Mouse (Mus musculus): ENCODE data around the gene Cdh1.
"Not testable (repeated sequence)": the region's sequence is repeated elsewhere in the genome, so short reads cannot be mapped to it uniquely, and the experiment has no call there.

The Cdh1 gene

DNA sequence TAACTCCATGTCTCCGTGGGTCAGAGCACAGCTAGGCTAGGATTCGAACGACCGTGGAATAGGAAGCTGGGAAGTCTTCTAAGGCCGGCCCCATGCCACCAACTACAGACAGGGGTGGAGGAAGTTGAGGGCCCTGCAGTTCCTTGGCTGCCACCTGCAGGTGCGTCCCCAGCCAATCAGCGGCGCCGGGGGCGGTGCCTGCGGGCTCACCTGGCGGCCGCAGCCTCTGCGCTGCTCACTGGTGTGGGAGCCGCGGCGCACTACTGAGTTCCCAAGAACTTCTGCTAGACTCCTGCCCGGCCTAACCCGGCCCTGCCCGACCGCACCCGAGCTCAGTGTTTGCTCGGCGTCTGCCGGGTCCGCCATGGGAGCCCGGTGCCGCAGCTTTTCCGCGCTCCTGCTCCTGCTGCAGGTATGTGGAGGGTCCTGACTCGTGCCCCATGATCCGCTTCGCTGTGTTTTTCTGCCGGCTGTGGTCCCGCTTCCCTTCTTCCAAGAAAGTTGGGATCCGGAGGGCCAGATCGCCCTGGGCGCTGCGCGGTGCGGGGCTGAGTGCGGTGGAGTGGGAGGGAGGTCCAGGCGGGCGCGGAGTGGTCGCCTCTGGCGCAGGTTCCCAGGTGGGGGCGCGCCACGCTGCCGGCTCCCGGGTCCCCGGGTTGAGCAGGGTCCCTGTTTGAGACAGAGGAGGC is at the start of gene Cdh1:
Gene Cdh1 (plus strand): TSS at position 221 of the 689 bp plus-strand sequence.
- DNase-seq (ENCODE audit: extremely low spot score, low read depth, low spot score) = no peak

- no peak for DNase-seq (ENCODE audit: extremely low spot score, low read depth, low spot score)
These were observed 49.1 kb upstream of the Cdh1 start for GRCm38 (mm10) chr8:106554011-106554410.

DNA sequence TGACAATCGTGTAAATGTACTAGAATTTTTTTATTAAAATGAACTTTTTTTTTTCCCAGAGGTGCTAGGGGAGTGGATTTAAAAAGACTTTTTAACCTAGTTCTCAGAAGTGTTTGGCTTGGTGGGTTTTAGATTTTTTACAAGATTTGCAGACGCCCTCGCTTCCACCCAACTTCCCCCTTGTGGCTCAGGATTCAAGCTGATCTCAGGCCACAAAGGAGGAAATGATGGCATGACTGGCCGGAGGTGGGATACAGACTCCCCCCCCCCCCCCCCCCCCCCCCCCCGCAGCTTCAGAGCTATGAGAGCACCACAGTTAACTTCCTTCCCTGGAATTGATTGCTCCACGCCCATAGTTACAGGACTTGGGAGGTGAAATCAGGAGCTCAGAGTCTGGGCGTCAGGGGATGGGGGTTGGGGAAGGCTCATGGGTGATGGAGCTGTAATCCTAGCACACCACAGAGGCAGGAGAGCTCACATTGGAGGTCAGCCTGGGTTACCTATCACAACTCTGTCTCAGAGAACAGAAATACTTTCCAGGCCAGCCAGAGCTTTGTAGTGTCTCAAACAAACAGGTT is 47.0 kb upstream of the Cdh1 start:
- DNase-seq (ENCODE audit: extremely low spot score, low read depth, low spot score) = no peak

DNA sequence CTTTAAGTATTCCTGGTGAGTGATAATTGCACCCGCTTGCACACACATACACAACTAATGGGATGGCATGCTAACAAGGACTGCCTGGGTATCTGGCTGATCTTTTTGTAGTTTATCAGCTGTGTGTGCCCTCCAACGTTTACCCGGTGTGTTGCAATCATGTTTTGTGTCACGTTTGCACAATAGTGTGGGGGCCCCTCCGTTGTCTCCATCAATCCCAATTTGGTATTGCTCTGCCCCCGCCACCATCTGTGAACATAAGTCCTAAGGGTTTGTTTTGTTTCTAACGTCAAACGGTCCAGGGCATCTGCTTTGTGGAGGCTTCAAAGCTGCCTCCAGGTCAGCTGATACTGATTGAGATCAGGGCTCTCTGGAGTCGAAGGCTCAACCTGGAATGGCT is 43.3 kb upstream of the Cdh1 start:
- DNase-seq (ENCODE audit: extremely low spot score, low read depth, low spot score) = no peak

- no peak for DNase-seq (ENCODE audit: extremely low spot score, low read depth, low spot score)
These were observed 41.9 kb upstream of the Cdh1 start for GRCm38 (mm10) chr8:106561097-106561865.

DNA sequence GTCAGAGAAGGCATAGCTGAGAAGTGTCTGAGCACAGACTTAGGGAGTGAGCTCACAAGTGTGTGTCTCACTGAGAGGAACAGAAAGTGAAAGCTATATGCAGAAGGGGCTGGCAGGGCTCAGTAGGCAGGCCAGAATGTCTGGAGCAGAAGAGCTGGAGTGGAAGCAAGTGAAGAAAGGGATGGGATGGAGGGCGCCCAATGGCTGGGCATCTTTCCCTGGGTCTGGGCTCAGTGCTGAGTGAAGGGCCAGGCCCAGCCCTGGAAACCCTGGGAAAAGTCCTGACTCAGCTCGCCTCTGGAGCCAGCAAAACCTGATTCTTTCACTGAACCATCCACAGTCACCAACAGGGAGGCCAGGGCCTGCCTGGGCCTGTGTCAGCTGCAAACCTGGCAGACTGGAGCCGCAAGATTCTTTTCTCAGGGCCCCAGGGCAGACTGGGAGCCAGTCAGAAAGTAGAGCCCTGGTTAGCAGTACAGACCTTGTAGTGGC is 39.4 kb upstream of the Cdh1 start:
- no peak for DNase-seq (ENCODE audit: extremely low spot score, low read depth, low spot score)

GRCm38 (mm10) chr8:106569006-106569405 is 34.1 kb upstream of the Cdh1 start:
- no peak for DNase-seq (ENCODE audit: extremely low spot score, low read depth, low spot score)

DNA sequence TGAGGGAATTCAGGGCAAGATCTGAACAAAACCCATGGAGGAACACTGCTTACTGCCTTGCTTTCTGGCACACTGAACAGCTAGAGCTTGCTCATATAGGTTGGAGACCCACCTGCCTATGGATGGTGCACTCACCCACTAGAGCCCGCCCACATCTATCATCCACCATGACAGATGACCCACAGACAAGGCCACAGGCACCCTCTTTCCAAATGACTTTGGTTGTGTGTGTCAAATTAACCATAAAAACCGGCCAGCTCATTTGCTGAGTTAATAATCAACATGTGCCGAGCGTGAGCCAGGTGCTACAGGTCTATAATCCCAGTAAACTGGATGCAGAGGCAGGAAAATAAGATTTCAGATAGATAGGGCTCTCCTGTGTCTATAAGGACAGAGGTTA is 32.8 kb upstream of the Cdh1 start:
- DNase-seq (ENCODE audit: extremely low spot score, low read depth, low spot score) = no peak

DNA sequence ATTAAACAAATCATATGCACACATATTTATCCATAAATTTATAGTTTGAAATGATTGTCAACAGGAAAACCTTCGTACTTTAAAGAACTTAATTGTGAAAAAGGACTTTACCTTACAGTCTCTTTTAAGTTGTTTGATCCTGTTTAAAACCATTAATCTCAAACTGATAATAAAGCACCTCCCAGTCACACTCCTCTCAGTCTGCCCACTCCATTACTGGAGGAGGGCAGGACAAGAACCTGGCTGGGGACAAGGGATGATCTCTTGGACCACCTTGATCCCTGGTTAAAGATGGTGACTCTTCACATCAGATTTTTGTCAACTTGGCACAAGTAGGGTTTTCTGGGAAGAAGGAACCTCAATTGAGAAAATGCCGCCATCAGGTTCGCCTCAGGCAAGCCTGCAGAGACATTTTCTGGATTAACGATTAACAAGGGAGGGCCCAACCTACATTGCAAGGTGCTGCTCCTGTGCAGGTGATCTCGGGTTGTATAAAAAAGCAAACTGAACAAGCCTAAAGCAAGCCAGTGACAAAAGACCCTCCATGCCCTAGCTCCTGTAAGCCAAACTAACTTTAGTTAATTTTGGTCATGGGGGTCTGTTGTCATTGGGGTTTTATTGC is 31.5 kb upstream of the Cdh1 start:
- no peak for DNase-seq (ENCODE audit: extremely low spot score, low read depth, low spot score)

DNA sequence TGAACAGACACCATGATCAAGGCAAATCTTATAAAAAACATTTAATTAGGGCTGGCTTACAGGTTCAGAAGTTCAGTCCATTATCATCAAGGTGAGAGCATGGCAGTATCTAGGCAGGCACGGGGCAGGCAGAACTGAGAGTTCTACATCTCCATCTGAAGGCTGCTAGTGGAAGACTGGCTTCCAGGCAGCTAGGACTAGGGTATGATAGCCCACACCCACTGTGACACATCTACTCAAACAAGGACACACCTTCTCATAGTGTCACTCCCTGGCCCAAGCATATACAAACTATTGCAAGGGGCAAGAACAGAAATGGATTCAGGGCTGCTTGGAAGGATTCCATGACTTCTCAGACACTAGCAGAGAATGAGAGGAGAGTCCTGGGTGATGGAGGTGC is 31.0 kb upstream of the Cdh1 start:
- not testable (repeated sequence) for DNase-seq (ENCODE audit: extremely low spot score, low read depth, low spot score)

GRCm38 (mm10) chr8:106573168-106573567 is 30.0 kb upstream of the Cdh1 start, which contains the start of gene Gm10073:
Gene Gm10073, minus strand, starts transcription at chr8:106573461.
- not testable (repeated sequence) for DNase-seq (ENCODE audit: extremely low spot score, low read depth, low spot score)

DNA sequence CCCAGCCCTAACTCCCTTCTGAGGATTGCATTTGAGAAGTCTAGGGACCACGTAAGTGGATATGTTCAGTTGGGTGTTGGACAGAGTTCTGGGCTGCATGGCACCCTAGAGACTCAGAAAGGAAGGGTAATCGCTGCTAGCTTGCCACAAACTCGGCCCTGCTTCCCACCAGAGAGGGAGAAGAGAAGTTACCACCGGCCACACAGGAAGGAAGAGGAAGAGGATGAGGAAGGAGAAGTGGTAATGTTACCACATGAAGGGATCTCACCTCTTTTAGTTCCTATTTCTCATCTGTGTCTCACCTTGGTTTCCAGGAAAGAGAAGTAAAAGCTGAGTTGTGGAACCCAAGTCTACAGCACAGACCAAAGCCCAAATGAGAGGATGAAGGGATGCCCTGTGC is 28.9 kb upstream of the Cdh1 start:
- no peak for DNase-seq (ENCODE audit: extremely low spot score, low read depth, low spot score)

GRCm38 (mm10) chr8:106576849-106577555 is 26.1 kb upstream of the Cdh1 start:
- no peak for DNase-seq (ENCODE audit: extremely low spot score, low read depth, low spot score)

DNA sequence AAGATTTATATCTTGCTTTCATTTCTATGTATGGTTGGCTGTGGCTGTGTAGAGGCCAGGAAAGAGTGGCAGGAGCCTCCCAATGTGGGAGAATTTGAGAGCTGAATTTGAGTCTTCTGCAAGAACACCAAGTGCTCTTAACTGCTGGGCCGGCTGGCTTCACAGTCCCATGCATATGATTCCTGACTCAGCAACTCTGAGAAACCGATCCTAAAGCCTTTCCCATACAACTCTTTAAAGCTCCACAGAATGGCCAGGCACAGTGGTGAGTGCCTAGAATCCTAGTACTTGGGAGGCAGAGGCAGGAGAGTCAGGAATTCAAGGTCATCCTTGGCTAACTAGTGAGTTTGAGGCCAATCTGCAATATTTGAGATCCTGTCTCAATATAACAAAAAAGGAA is 23.6 kb upstream of the Cdh1 start:
- no peak for DNase-seq (ENCODE audit: extremely low spot score, low read depth, low spot score)

- no peak for DNase-seq (ENCODE audit: extremely low spot score, low read depth, low spot score)
These were observed 21.6 kb upstream of the Cdh1 start for GRCm38 (mm10) chr8:106581344-106582088.

- no peak for DNase-seq (ENCODE audit: extremely low spot score, low read depth, low spot score)
These were observed 18.0 kb upstream of the Cdh1 start for GRCm38 (mm10) chr8:106584942-106585670.

DNA sequence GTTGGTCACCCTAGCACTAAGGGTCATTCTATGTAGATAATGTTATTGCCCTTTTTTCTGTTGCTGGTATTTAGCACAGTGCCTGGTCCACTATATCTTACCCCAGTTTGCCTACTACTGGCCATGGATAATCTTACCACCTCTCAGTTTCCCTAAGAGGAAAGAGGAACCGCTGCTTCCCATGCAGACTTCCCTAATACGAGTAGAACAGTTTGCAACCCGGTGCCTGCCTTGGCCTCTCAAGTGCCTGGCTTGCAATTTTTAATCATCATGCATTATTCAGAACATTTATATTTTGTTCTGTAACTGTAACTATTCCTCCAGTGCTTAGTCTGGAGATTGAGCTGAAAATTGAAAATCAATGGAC is 17.5 kb upstream of the Cdh1 start:
- DNase-seq (ENCODE audit: extremely low spot score, low read depth, low spot score) = no peak

- DNase-seq (ENCODE audit: extremely low spot score, low read depth, low spot score) = no peak
These were observed 16.3 kb upstream of the Cdh1 start for GRCm38 (mm10) chr8:106586896-106587295.

Measured in hindlimb bud, embryonic 11.5 days (tissue).